Mouse (Mus musculus) CD4-positive helper T cell, adult 2 months (primary cell): Measurements from ENCODE around the gene Man1b1.
A peak's percentile ranks its signal among the peaks of the same experiment; 100 is the strongest.

ENCODE experiments used
- DNase-seq: peaks from one replicate; pipeline ENCODE4 v3.0.0-alpha.2; 2012; ENCODE audit warnings: low read depth, missing footprints, low spot score

Gene Man1b1

GRCm38 (mm10) chr2:25332286-25333160 lies at the start of gene Man1b1:
Gene Man1b1 (plus strand): TSS chr2:25332338.
- DNase-seq, result peak; percentile 99

GRCm38 (mm10) chr2:25285551-25285950 lies 46.6 kb upstream of the Man1b1 start:
- no peak for DNase-seq

DNA sequence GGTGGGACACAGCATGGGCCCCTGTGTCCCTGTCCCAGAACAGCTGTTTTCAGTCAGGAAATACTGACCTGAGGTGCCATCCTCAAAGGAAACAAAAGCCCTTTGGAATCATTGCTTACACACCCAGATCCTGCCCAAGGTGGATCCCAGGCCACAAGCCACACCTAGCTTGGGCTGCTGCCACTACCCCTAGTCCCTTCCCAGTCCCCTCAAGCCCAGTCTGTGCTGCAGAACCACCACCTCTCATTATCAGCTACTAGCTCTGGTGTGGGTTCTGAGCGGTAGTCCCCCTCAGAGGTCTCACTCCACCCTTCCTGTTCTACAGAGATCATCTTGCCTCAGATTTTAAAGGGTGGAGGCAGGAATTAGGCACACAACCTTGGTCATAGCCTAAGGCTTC lies 45.8 kb upstream of the Man1b1 start:
- no peak for DNase-seq

DNA sequence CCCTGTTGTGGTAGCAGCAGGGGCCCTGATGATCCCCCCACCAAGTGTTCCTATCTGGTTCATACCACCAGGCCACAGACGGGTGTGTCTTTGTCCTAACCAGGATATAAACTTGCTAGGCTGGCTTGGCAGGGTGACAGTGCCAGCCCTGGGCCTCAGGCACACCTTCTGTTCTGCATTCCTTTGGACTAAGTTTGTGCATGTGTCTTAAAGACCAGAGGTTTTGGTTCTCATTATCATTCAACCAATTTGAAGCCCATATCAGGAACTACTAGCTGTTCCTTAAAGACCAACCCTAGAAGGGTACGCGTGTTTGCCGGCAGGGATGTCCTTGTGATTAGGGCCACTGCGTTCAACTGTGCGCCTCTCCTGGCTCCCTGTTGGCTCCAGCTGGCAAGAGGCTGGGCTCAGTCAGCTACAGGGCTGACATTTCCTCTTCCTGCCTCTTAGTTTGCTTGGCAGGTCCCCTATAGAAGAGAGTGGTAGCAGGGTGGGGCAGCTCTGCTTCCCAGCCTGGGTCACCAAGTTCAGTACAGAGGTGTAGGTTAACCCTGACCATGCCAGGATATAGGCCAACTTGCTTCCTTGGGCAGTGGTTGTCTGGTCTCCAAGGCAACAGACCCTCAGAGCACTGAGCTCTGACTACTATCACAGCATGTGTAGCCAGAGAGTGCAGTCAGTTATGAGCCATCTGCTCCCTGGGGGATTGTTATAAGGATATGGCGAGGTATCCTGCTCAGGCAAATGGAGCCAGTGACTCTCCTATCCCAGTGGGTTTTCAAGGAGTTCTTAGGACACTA lies 45.1 kb upstream of the Man1b1 start:
- DNase-seq, result no peak

GRCm38 (mm10) chr2:25287927-25288649 lies 44.0 kb upstream of the Man1b1 start, which contains the start of gene Tmem210:
Gene Tmem210 (plus strand): TSS chr2:25288145.
- no peak for DNase-seq

GRCm38 (mm10) chr2:25288734-25289345 lies 43.3 kb upstream of the Man1b1 start:
- no peak for DNase-seq

DNA sequence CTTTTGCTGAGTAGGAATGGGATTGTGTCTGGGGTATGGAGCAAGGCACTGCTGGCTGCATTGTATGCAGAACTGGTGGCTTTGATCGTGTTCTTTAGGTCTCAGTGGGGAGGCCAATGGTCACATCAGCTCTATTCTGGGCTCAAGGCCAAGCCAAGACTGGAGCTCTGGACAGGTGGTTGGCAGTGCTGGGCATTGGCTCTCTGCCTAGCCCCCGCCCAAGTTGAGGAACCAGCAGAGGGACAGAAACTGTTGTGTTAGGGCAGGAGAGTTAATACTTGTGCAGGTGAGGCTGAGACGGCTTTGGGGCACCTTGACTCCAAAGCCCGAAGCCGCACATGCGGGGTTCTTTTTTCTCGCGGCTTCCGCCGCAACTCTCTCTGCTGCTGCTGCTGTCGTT lies 42.5 kb upstream of the Man1b1 start, which contains the start of gene Lrrc26:
Gene Lrrc26 (plus strand): TSS at position 265 of the 400 bp plus-strand sequence.
- DNase-seq, result no peak

DNA sequence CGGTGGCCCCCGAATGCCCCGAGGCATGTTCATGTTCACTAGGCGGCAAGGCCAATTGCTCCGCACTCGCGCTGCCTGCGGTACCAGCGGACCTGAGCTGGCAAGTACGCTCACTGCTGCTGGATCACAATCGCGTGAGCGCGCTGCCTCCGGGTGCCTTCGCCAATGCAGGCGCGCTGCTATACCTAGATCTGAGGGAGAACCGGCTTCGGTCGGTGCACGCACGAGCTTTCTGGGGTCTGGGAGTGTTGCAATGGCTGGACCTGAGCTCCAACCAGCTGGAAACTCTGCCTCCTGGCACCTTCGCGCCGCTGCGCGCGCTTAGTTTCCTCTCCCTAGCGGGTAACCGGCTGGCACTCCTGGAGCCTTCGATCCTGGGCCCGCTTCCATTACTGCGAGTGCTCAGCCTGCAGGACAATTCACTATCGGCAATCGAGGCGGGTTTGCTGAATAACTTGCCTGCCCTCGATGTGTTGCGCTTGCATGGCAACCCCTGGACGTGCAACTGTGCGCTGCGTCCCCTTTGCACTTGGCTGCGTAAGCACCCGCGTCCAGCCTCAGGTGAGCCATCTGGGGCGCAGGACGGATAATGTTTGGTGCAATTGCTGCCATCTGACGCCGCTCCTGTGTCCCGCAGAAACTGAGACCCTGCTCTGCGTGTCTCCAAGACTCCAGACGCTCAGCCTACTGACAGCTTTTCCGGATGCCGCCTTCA lies 41.9 kb upstream of the Man1b1 start:
- DNase-seq, result no peak

DNA sequence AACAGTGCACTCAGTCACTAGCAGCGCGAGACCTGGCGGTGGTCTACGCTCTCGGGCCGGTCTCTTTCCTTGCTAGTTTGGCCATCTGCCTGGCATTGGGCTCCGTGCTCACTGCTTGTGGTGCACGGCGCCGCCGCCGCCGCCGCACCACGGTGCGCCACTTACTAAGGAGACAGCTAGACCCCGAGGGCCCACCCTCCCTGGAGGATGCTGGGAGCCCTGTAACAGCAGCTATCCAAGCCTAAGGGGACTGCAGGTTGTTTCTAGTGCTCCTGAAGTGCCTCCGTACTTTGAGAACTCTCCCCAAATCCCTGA lies 41.4 kb upstream of the Man1b1 start:
- no peak for DNase-seq

GRCm38 (mm10) chr2:25291184-25292053 lies 40.7 kb upstream of the Man1b1 start:
- DNase-seq, result no peak

DNA sequence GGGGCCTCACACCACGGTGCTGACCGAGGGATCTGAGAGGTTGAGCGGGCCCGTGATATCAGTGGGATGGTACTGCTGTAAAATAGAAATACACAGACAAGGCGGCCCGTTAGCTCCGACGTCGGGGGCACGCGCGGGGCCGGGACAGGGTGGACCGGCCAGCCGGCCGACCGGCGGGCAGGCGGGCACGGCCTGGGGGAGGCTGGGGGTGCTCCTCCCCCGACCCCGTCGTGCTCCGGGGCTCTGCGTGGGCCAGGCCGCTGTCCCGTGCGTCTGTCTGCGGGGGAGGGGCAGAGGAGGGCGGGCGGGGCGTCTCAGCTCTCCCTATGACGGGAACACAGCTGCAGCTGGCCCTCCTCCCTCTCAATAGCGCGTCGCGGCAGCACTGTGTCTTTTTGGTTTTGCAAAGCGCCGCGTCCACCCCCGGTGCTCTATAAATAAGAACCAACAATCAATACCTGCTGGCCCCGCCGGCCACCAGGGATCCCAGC lies 40.0 kb upstream of the Man1b1 start:
- DNase-seq, result no peak

DNA sequence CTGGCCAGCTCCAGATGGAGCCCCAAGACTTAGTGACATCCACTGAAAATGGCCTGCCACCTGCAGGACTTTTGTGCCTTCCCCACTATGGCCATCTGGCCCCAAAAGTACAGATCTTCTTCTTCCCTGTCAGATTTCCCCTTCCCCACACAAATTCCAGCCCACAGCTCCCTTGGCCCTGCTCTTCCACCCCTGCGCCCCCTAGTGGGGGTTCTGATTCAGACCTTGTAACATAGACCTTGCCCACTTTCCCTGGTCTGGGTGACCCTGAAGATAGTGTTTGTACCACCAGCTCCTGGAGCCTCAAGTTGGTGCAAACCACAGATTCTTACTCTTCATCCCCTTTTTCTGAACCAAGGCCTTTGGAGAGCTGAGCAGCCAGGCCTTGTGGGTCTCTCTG lies 39.3 kb upstream of the Man1b1 start:
- DNase-seq, result peak; percentile 57

DNA sequence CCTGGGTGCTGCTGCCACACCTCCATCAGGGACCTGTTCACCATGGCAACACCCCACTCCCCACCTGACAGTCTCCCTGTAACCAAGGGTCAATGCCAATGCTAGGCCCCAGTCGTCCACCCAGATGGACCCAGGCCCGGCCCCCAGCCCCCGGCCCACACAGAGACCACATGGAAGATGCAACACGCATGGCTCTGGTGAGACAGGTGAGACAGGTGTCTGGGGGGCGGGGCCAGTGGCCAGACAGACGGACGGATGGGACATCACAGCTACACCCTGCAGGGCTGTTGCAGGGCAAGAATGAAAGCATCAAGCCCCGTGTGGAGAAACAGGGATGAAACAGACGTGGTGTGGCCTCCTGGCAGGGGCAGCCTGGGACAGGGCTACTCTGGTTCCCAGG lies 38.4 kb upstream of the Man1b1 start:
- no peak for DNase-seq

DNA sequence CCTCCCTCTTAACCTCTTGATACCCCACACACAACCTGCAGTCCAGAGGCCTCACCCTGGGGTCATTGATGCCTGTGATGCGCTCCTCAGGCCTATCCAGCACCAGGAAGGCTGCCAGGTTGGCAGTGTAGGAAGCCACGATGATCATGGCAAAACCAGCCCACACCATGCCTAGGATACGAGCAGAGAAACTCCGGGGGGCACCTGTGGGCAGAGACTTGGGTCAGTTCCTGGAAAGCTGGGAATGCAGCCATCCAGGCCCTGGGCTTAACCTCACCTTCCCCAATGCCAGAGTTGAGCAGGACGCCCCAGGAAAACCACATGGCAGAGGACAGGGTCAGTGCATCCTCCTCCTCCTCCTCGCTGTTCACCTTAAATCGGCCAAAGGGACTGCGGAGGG lies 35.0 kb upstream of the Man1b1 start:
- DNase-seq, result no peak

GRCm38 (mm10) chr2:25298046-25298445 lies 34.1 kb upstream of the Man1b1 start:
- no peak for DNase-seq

- no peak for DNase-seq
Observed at GRCm38 (mm10) chr2:25303452-25303851, 28.7 kb upstream of the Man1b1 start.

- no peak for DNase-seq
Observed at GRCm38 (mm10) chr2:25303931-25304656, 28.0 kb upstream of the Man1b1 start.

- DNase-seq, result peak; percentile 54
Observed at GRCm38 (mm10) chr2:25304657-25305541, 27.2 kb upstream of the Man1b1 start.
